Mouse (Mus musculus) liver, embryonic 11.5 days (tissue): ENCODE measurements around the gene Pycard. TPM values are rescaled to one million over a fixed set of nuclear protein-coding genes. Genes with fewer than 3 reads are reported as not detected.

ENCODE experiments used
- ATAC-seq: fragments of 200-750 bp; cut with Nextera tagmentation; replicated peaks from 2 replicates; pipeline ENCODE4 v1.8.0; 2017; ENCODE audit warnings: moderate number of reproducible peaks, mild to moderate bottlenecking, moderate TSS enrichment, moderate library complexity; ENCODE audit not compliant: low FRiP score
- DNase-seq: peaks from one replicate; pipeline ENCODE4 v3.0.0-alpha.2; 2017; ENCODE audit warnings: low spot score
- H3K27ac ChIP-seq: fragments of 300-500 bp; sonication (generic); 2 replicates; pipeline ENCODE4 v1.5.1; 2014; ENCODE audit warnings: mild to moderate bottlenecking, low read depth, low read length, control low read depth
- H3K27me3 ChIP-seq: fragments of 300-500 bp; sonication (generic); replicated peaks from 2 replicates; pipeline ENCODE4 v1.6.1; 2014; ENCODE audit warnings: low read length, mixed read lengths; ENCODE audit not compliant: control insufficient read depth, insufficient read depth
- H3K36me3 ChIP-seq: fragments of 300-500 bp; sonication (generic); 2 replicates; pipeline ENCODE4 v1.6.1; 2014; ENCODE audit warnings: mild to moderate bottlenecking, low read length, moderate library complexity, mixed read lengths; ENCODE audit not compliant: control insufficient read depth, insufficient read depth
- H3K4me1 ChIP-seq: fragments of 300-500 bp; sonication (generic); replicated peaks from 2 replicates; pipeline ENCODE4 v1.6.1; 2014; ENCODE audit warnings: low read length, mixed read lengths; ENCODE audit not compliant: control insufficient read depth, insufficient read depth
- H3K4me2 ChIP-seq: fragments of 300-500 bp; sonication (generic); 2 replicates; pipeline ENCODE4 v1.6.1; 2014; ENCODE audit warnings: mild to moderate bottlenecking, control low read depth, moderate library complexity
- H3K4me3 ChIP-seq: fragments of 300-500 bp; sonication (generic); 2 replicates; pipeline ENCODE4 v1.5.1; 2014; ENCODE audit warnings: low read depth, low read length, control low read depth
- H3K9ac ChIP-seq: fragments of 300-500 bp; sonication (generic); 2 replicates; pipeline ENCODE4 v1.6.1; 2014; ENCODE audit warnings: low read depth, low read length, control low read depth
- H3K9me3 ChIP-seq: fragments of 300-500 bp; sonication (generic); 2 replicates; pipeline ENCODE4 v1.6.1; 2016; ENCODE audit warnings: low read length, inconsistent platforms, mixed read lengths; ENCODE audit not compliant: control insufficient read depth
- WGBS: fragments of 180-500 bp; shearing (Covaris S2); extraction: QIAGEN DNeasy Blood & Tissue Kit; methylation state at CpG from one replicate; pipeline ENCODE4 v1.1.7; 2014; 5-methylcytosine and 5-hydroxymethylcytosine counted together
- polyA plus RNA-seq: library from polyadenylated mRNA; unstranded; fragments of >200 nt; fragmentation: Nextera tagmentation; extraction: Ambion mirVana; gene quantifications from 2 replicates; pipeline ENCODE4 v1.2.1, GENCODE M21; 2014

The Pycard gene
- polyA plus RNA-seq, 1 experiment from 2014 or later = 46.3 TPM

DNA sequence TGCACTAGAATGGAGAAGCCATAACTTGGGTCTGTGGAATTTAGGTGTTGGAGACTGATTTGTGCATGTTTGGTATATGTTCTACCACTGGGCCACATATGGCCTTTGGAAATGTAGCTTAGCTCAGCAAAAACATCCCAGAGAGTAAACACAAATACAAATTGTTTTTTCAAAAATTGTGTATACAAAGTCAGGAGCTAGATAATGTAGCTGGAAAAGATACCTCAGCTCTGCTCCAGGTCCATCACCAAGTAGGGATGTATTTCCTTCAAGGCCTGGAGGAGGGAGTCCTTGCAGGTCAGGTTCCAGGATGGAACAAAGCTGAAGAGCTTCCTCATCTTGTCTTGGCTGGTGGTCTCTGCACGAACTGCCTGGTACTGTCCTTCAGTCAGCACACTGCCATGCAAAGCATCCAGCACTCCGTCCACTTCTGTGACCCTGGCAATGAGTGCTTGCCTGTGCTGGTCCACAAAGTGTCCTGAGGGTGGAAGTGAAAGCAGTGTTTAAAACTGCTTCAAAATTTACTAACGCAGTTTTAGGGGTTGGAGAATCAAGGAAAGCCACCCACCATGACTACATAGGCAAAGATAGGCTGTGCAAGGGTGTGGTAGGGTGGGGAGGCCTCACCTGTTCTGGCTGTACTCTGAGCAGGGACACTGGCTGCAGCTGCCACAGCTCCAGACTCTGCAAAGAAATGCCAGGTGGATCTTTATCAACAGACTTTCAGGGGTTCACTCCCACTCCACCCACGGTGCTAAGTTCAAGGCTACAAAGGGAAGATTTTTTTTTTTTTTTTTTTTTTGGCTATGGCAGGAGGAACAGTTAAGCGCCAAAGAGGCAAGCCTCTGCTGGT, 953 bp downstream of the Pycard start:
- H3K4me3 ChIP-seq = peak overlapping the region; percentile 52
- peaks cover 16% of the 10 kb centered on the region for H3K4me1 ChIP-seq
- H3K36me3 ChIP-seq = peaks cover 7% of the 10 kb centered on the region
- DNase-seq (no peak), ATAC-seq (peak; percentile 38)
- peak overlapping the region; percentile 22; the same call in 1 of the 2 replicates for H3K27ac ChIP-seq
- no peaks in the 10 kb centered on the region for H3K27me3 ChIP-seq
- H3K9me3 ChIP-seq = no peaks in the 10 kb centered on the region
- peak overlapping the region; percentile 62 for H3K9ac ChIP-seq
- 36% methylated on average over 5 of the region's 5 CpGs for WGBS
- peak overlapping the region; percentile 67 for H3K4me2 ChIP-seq

DNA sequence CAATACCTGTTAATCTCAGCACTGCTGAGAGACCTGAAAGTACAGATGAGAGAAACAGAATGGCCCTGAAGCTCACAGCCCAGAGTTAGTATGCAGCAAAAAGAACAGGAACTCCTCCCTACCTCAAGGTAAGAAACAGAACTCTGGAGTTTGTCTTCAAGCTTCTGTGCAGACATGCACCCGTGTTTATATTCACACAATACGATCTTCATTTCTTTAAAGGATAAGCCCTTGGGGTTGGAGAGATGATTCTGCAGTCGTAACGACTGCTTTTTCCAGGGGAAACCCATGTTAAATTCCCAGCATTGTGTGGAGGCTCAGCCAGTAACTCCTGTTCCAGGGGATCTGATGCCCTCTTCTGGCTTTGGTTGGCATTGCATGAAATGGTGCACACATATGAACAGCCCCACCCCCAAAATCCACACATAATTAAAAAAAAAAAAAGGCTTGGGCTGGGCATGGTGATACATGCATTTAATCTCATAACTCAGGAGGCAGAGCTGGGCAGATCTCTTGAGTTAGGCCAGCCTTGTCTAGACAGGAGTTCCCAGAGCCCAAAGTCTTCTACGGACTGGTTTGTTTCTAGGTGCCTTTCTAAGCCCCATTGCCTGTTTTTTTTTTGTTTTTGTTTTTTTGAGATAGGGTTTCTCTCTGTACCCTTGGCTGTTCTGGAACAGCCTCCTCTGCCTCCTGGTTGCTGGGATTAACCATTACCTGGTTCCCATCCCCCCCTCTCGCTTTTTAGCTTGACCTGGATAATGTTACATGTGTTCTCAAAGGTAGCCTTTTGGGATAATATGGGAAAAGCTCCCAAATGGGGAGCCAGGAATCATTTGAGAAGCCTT, 1.8 kb downstream of the Pycard start:
- Histone ChIP-seq H3K9me3 (no peaks in the 10 kb centered on the region), H3K36me3 (peaks cover 12% of the 10 kb centered on the region), H3K27ac (peak overlapping the region; percentile 38), H3K9ac (no peak overlapping the region), H3K4me3 (no peak overlapping the region), H3K27me3 (no peaks in the 10 kb centered on the region), H3K4me2 (peak overlapping the region; percentile 67), H3K4me1 (peaks cover 16% of the 10 kb centered on the region)
- ATAC-seq = peak; percentile 29; the same call in 1 of the 2 replicates
- DNase-seq = peak; percentile 58
- WGBS = 46% methylated on average over 6 of the region's 6 CpGs

DNA sequence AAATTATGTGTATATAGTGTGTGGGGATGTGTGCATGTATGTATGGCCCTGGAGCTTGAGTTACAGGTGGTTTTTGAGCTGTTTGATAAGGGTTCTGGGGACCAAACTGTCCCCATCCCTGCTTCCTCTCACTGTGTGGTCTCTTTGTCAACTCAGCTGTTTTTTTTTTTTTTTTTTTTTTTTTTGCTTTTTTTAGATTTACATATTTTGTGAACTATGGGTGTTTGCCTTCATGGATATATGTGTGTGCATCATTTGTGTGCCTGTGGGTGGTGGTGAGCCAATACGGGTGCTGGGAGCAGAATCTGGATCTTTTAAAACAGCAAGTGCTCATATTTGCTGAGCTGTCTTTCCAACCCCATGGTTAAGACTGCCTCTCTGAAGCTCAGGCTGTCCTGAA, 4.8 kb downstream of the Pycard start:
- Histone ChIP-seq H3K4me3 (no peak overlapping the region), H3K4me2 (no peak overlapping the region), H3K9me3 (no peaks in the 10 kb centered on the region), H3K9ac (no peak overlapping the region), H3K36me3 (peaks cover 37% of the 10 kb centered on the region), H3K27ac (no peak overlapping the region), H3K27me3 (no peaks in the 10 kb centered on the region), H3K4me1 (peaks cover 16% of the 10 kb centered on the region)
- no peak for ATAC-seq
- no peak for DNase-seq
- WGBS = 77% methylated on average over 1 of the region's 1 CpGs

DNA sequence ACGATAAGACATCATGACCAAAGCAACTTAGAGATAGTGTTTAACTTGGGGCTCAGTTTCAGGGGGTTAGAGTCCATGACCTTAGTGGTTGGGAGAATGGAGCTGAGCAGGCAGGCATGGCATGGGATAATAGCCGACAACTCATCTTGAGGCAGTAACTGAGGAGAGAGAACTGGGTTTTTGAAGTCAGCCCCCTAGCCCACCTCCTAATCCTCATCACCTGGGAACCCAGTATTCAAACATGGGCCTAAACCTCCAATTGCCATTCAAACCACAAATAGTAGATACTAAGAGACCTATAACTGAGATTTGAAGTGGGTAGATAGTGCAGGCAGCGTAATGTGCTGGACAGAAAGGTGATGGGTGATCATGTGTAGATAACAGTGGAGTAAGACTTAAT, 13.1 kb downstream of the Pycard start:
- Histone ChIP-seq H3K27ac (no peak overlapping the region), H3K4me3 (no peak overlapping the region), H3K4me1 (no peaks in the 10 kb centered on the region), H3K36me3 (peaks cover 81% of the 10 kb centered on the region), H3K27me3 (no peaks in the 10 kb centered on the region), H3K4me2 (no peak overlapping the region), H3K9me3 (no peaks in the 10 kb centered on the region), H3K9ac (no peak overlapping the region)
- no peak for DNase-seq
- ATAC-seq = no peak
- 94% methylated on average over 3 of the region's 3 CpGs for WGBS

DNA sequence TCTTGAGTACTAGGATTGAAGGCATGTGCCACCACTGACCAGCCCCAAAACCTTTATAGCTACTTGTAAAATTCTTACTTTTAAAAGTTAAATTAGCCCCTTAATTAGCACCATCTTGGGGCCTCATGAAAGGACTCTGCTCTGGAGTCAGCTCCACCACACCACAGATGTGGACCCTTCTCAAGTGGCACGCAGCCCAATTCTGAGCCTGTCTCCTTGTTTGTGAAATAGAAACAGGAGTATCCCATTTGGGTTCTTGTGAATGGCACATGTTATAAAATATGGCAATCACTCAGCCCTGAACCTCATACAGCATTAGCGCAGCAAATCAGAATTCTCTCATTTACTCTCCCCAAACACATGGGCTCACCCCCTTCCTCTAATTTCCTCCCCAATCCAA, 14.8 kb downstream of the Pycard start:
- no peak overlapping the region for H3K4me2 ChIP-seq
- DNase-seq = no peak
- H3K27ac ChIP-seq = no peak overlapping the region
- H3K4me3 ChIP-seq = no peak overlapping the region
- H3K9me3 ChIP-seq = no peaks in the 10 kb centered on the region
- peaks cover 76% of the 10 kb centered on the region for H3K36me3 ChIP-seq
- WGBS = 93% methylated on average over 2 of the region's 2 CpGs
- H3K27me3 ChIP-seq = no peaks in the 10 kb centered on the region
- H3K9ac ChIP-seq = no peak overlapping the region
- ATAC-seq = no peak
- H3K4me1 ChIP-seq = no peaks in the 10 kb centered on the region

DNA sequence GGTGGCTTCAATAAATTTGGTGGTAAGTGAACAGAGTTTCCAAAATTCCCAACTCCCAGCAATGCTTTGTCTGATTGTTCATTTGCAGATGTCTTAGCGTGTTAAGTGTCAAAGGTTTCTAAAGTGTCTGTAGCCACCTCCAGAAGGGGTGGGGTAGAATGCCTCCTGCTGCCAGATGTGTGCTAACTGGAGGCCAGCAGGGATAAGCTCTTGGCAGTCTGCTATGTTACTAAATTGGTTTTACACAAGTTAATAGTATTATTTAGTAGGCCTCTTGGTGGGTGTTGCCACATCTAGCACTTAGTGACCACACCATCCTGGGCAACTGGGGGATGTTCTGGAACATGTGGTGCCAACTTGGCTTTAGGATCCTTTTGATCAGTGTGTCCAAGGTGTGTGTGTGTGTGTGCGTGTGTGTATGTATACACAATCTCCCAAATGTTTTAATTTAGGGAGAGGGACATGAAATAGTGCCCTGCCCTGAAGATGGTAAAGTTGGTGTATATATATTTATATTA, 19.2 kb downstream of the Pycard start:
- no peak for DNase-seq
- Histone ChIP-seq H3K9me3 (no peaks in the 10 kb centered on the region), H3K4me1 (no peaks in the 10 kb centered on the region; the same call in none of the 2 replicates), H3K27ac (no peak overlapping the region), H3K9ac (no peak overlapping the region), H3K4me3 (no peak overlapping the region), H3K27me3 (no peaks in the 10 kb centered on the region), H3K36me3 (peaks cover 71% of the 10 kb centered on the region), H3K4me2 (no peak overlapping the region)
- 92% methylated on average over 2 of the region's 2 CpGs for WGBS
- ATAC-seq = no peak

DNA sequence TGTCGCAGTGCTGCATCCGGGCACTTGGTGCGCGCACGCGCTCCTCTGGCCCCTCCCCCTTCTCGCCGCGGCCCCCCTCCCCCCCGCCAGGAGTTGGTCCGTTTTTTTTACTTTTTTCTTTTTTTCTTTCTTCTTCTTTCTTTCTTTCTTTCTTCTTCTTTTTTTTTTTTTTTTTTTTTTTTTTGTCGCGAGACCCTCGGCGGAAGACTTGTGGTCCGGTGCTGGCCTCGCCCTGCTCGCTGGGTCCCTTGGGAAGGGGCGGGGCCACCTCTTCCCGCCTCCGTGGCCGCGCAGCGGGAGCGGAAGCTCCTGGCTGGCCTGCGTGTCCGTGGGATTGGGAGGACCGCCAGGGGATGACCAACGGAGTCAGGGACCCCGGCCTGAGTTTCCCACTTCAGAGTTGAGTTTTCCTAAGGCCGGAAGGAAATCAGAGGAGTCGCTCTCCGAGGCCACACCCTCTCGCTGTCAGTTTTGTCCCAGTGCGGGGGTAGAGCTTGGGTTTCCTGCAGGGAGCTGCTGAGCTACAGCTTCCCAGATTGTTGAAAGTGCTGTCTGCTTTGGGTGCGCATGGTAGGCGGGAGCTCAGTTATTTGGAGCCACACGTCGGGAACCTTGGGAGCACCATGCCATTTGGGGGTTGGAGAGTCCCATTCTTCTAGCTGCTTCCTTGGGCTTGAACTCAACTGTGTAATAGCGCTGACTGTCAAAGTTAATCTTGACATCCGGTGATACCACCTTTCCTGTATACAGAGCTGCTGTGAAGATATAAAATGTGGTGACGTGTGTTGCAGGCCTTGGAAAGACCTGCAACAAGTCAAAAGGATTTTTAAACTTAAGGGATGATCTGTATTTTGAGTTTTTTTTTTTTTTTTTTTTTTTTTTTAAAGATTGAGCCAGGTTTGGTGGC, 25.5 kb downstream of the Pycard start:
- DNase-seq (peak; percentile 80), ATAC-seq (peak; percentile 50)
- H3K4me2 ChIP-seq = peak overlapping the region; percentile 87
- peak overlapping the region; percentile 98 for H3K9ac ChIP-seq
- no peaks in the 10 kb centered on the region for H3K27me3 ChIP-seq
- peak overlapping the region; percentile 97 for H3K27ac ChIP-seq
- H3K4me3 ChIP-seq = peak overlapping the region; percentile 90
- H3K36me3 ChIP-seq = peaks cover 29% of the 10 kb centered on the region
- WGBS = under 1% methylated on average over 42 of the region's 42 CpGs
- peaks cover 7% of the 10 kb centered on the region for H3K4me1 ChIP-seq
- no peaks in the 10 kb centered on the region for H3K9me3 ChIP-seq
